Mouse (Mus musculus): Measurements from ENCODE around the gene Prok1. TPM values are rescaled to one million over a fixed set of nuclear protein-coding genes. Genes with fewer than 3 reads are reported as not detected.

Gene Prok1
- polyA plus RNA-seq, 1 experiment from 2014 or later, result not detected

- Histone ChIP-seq H3K4me2 (ENCODE audit: low read depth, severe bottlenecking) (no peak overlapping the region), H3K9ac (ENCODE audit: low read length) (no peak overlapping the region), H3K4me3 (ENCODE audit: low read depth, low read length) (no peak overlapping the region), H3K9me3 (ENCODE audit: control insufficient read depth, low read length) (no peaks in the 10 kb centered on the region), H3K27me3 (ENCODE audit: control insufficient read depth, insufficient read depth, low read length) (no peaks in the 10 kb centered on the region), H3K27ac (replicated peaks; ENCODE audit: low read depth, low read length) (no peak overlapping the region), H3K4me1 (ENCODE audit: control insufficient read depth, insufficient read depth, low read length) (no peaks in the 10 kb centered on the region), H3K36me3 (ENCODE audit: control insufficient read depth, insufficient read depth, low read length) (no peaks in the 10 kb centered on the region)
- no peak for ATAC-seq (ENCODE audit: insufficient number of reproducible peaks, low FRiP score, low TSS enrichment, low read depth)
- no peak for DNase-seq (ENCODE audit: low spot score)
- 43% methylated on average over 9 of the region's 9 CpGs for WGBS
Measured at GRCm38 (mm10) chr3:107201310-107202180, 38.0 kb downstream of the Prok1 start.

- Histone ChIP-seq H3K36me3 (ENCODE audit: control insufficient read depth, insufficient read depth, low read length) (no peaks in the 10 kb centered on the region), H3K4me3 (ENCODE audit: low read depth, low read length) (no peak overlapping the region)
Measured at GRCm38 (mm10) chr3:107188226-107188899, 51.1 kb downstream of the Prok1 start.

GRCm38 (mm10) chr3:107187022-107187421, 52.5 kb downstream of the Prok1 start:
- Histone ChIP-seq H3K4me2 (ENCODE audit: low read depth, severe bottlenecking) (no peak overlapping the region), H3K9me3 (ENCODE audit: control insufficient read depth, low read length) (no peaks in the 10 kb centered on the region), H3K27me3 (ENCODE audit: control insufficient read depth, insufficient read depth, low read length) (no peaks in the 10 kb centered on the region), H3K36me3 (ENCODE audit: control insufficient read depth, insufficient read depth, low read length) (no peaks in the 10 kb centered on the region), H3K9ac (ENCODE audit: low read length) (no peak overlapping the region), H3K4me1 (ENCODE audit: control insufficient read depth, insufficient read depth, low read length) (no peaks in the 10 kb centered on the region), H3K4me3 (ENCODE audit: low read depth, low read length) (no peak overlapping the region), H3K27ac (replicated peaks; ENCODE audit: low read depth, low read length) (no peak overlapping the region)
- DNase-seq (ENCODE audit: low spot score) (no peak), ATAC-seq (ENCODE audit: insufficient number of reproducible peaks, low FRiP score, low TSS enrichment, low read depth) (no peak)
- WGBS, result 82% methylated on average over 4 of the region's 4 CpGs

More at GRCm38 (mm10) chr3:107188226-107188899, 51.1 kb downstream of the Prok1 start:
- peak; percentile 39 for DNase-seq (ENCODE audit: low spot score)
- ATAC-seq (ENCODE audit: insufficient number of reproducible peaks, low FRiP score, low TSS enrichment, low read depth), result no peak
- Histone ChIP-seq H3K4me2 (ENCODE audit: low read depth, severe bottlenecking) (no peak overlapping the region), H3K27ac (replicated peaks; ENCODE audit: low read depth, low read length) (no peak overlapping the region), H3K9ac (ENCODE audit: low read length) (no peak overlapping the region), H3K9me3 (ENCODE audit: control insufficient read depth, low read length) (no peaks in the 10 kb centered on the region), H3K4me1 (ENCODE audit: control insufficient read depth, insufficient read depth, low read length) (no peaks in the 10 kb centered on the region), H3K27me3 (ENCODE audit: control insufficient read depth, insufficient read depth, low read length) (no peaks in the 10 kb centered on the region)
- 46% methylated on average over 6 of the region's 6 CpGs for WGBS

- Histone ChIP-seq H3K27ac (replicated peaks; ENCODE audit: low read depth, low read length) (no peak overlapping the region), H3K27me3 (ENCODE audit: control insufficient read depth, insufficient read depth, low read length) (no peaks in the 10 kb centered on the region), H3K9me3 (ENCODE audit: control insufficient read depth, low read length) (no peaks in the 10 kb centered on the region), H3K4me3 (ENCODE audit: low read depth, low read length) (no peak overlapping the region), H3K36me3 (ENCODE audit: control insufficient read depth, insufficient read depth, low read length) (no peaks in the 10 kb centered on the region), H3K9ac (ENCODE audit: low read length) (no peak overlapping the region), H3K4me2 (ENCODE audit: low read depth, severe bottlenecking) (no peak overlapping the region), H3K4me1 (ENCODE audit: control insufficient read depth, insufficient read depth, low read length) (no peaks in the 10 kb centered on the region)
- DNase-seq (ENCODE audit: low spot score) (no peak), ATAC-seq (ENCODE audit: insufficient number of reproducible peaks, low FRiP score, low TSS enrichment, low read depth) (no peak)
- 80% methylated on average over 3 of the region's 3 CpGs for WGBS
Measured at GRCm38 (mm10) chr3:107185597-107185996, 53.9 kb downstream of the Prok1 start.

- ATAC-seq (ENCODE audit: insufficient number of reproducible peaks, low FRiP score, low TSS enrichment, low read depth), result no peak
- Histone ChIP-seq H3K4me1 (ENCODE audit: control insufficient read depth, insufficient read depth, low read length) (no peaks in the 10 kb centered on the region), H3K9ac (ENCODE audit: low read length) (no peak overlapping the region)
Measured at GRCm38 (mm10) chr3:107183178-107183577, 56.3 kb downstream of the Prok1 start.

More at GRCm38 (mm10) chr3:107183178-107183577, 56.3 kb downstream of the Prok1 start:
- WGBS, result 84% methylated on average over 3 of the region's 3 CpGs
- no peaks in the 10 kb centered on the region for H3K9me3 ChIP-seq (ENCODE audit: control insufficient read depth, low read length)
- no peaks in the 10 kb centered on the region for H3K27me3 ChIP-seq (ENCODE audit: control insufficient read depth, insufficient read depth, low read length)
- no peak overlapping the region for H3K4me3 ChIP-seq (ENCODE audit: low read depth, low read length)
- H3K4me2 ChIP-seq (ENCODE audit: low read depth, severe bottlenecking), result no peak overlapping the region
- no peak overlapping the region for H3K27ac ChIP-seq (replicated peaks; ENCODE audit: low read depth, low read length)
- no peak for DNase-seq (ENCODE audit: low spot score)
- no peaks in the 10 kb centered on the region for H3K36me3 ChIP-seq (ENCODE audit: control insufficient read depth, insufficient read depth, low read length)

Other genes with a start within 250 kb of the Prok1 start
- gene Kcna3, start 203.5 kb downstream of the Prok1 start, polyA plus RNA-seq (2014; fragmentation: Nextera tagmentation; extraction: Ambion mirVana), result 2.2 TPM in 2 replicates
- not detected in 2 replicates for gene Kcna2, start 138.6 kb downstream of the Prok1 start, polyA plus RNA-seq (2014; fragmentation: Nextera tagmentation; extraction: Ambion mirVana)
- not detected in 2 replicates for gene Kcna10, start 56.7 kb downstream of the Prok1 start, polyA plus RNA-seq (2014; fragmentation: Nextera tagmentation; extraction: Ambion mirVana)
- not detected in 2 replicates for gene Cym, start 18.0 kb downstream of the Prok1 start, polyA plus RNA-seq (2014; fragmentation: Nextera tagmentation; extraction: Ambion mirVana)
- gene A630076J17Rik, start 9.1 kb downstream of the Prok1 start, polyA plus RNA-seq (2014; fragmentation: Nextera tagmentation; extraction: Ambion mirVana), result not detected in 2 replicates
- gene Lamtor5, start 39.2 kb upstream of the Prok1 start, polyA plus RNA-seq (2014; fragmentation: Nextera tagmentation; extraction: Ambion mirVana), result 174 and 175 TPM in 2 replicates
- gene Slc16a4, start 51.5 kb upstream of the Prok1 start, polyA plus RNA-seq (2014; fragmentation: Nextera tagmentation; extraction: Ambion mirVana), result 4.5 and 5.1 TPM in 2 replicates
- gene Rbm15, start 94.0 kb upstream of the Prok1 start, polyA plus RNA-seq (2014; fragmentation: Nextera tagmentation; extraction: Ambion mirVana), result 19.0 and 22.6 TPM in 2 replicates
- gene Kcnc4, start 219.8 kb upstream of the Prok1 start, polyA plus RNA-seq (2014; fragmentation: Nextera tagmentation; extraction: Ambion mirVana), result 0.04 and 0.07 TPM in 2 replicates

Data from limb, embryonic 11.5 days (tissue).